9 mouse cellular contexts compared by ENCODE assay signal in genomic region chr6:121178700-121179358, GRCm38 (mm10). TPM values are rescaled to one million over a fixed set of nuclear protein-coding genes. Genes with fewer than 3 reads are reported as not detected.
DNase-seq lines count a peak whose midpoint lies in the region; ATAC-seq and TF ChIP-seq lines count a peak whose summit lies in the region.
"Had no signal": no experiment of that assay in that cellular context is flagged by ENCODE, and none has a peak within 500 bp of the region (broad histone marks: within the 10 kb centered on the region; RNA-seq: fewer than 3 reads in every experiment).

No protein-coding gene starts in this region.

- H3K9me3 ChIP-seq in heart, embryonic 10.5 days: no peaks in the 10 kb centered on the region
- H3K9me3 ChIP-seq in midbrain, embryonic 13.5 days: no peaks in the 10 kb centered on the region
- H3K9me3 ChIP-seq: stomach, embryonic 15.5 days had no signal

- no peak overlapping the region for H3K4me2 ChIP-seq in midbrain, embryonic 13.5 days (replicated peaks)
- H3K4me2 ChIP-seq: stomach, embryonic 15.5 days had no signal

- no peak overlapping the region for H3K27ac ChIP-seq in heart, embryonic 10.5 days
- no peak overlapping the region for H3K27ac ChIP-seq in layer of hippocampus, adult 2 months
- H3K27ac ChIP-seq in midbrain, embryonic 13.5 days: no peak overlapping the region
- H3K27ac ChIP-seq: stomach, embryonic 15.5 days had no signal

- peaks cover 20% of the 10 kb centered on the region for H3K4me1 ChIP-seq in heart, embryonic 10.5 days
- peaks cover 13% of the 10 kb centered on the region for H3K4me1 ChIP-seq in midbrain, embryonic 13.5 days (replicated peaks)

- DNase-seq in heart, adult 8-10 months (ENCODE audit: low spot score): peak; percentile 77
- DNase-seq in heart, embryonic 10.5 days (ENCODE audit: low spot score): no peak
- DNase-seq in B cell, adult 2 months: peak; percentile 64 to 66
- peak; percentile 53 for DNase-seq in embryo, embryonic 11.5 days (ENCODE audit: low read depth, low spot score)
- DNase-seq in layer of hippocampus, adult 2 months (ENCODE audit: low spot score in 2 of 2): peak; percentile 77 to 83
- DNase-seq in telencephalon, adult 2 months (ENCODE audit: low read depth, low spot score): peak; percentile 65

- H3K27me3 ChIP-seq in heart, embryonic 10.5 days (ENCODE audit: insufficient read depth, poor library complexity, severe bottlenecking): no peaks in the 10 kb centered on the region
- H3K27me3 ChIP-seq in midbrain, embryonic 13.5 days: no peaks in the 10 kb centered on the region
- H3K27me3 ChIP-seq: stomach, embryonic 15.5 days had no signal

- H3K9ac ChIP-seq in midbrain, embryonic 13.5 days (replicated peaks): peak overlapping the region; percentile 23; the same call in 1 of the 2 replicates
- H3K9ac ChIP-seq: stomach, embryonic 15.5 days had no signal

- H3K4me3 ChIP-seq in heart, embryonic 10.5 days: no peak overlapping the region
- no peak overlapping the region for H3K4me3 ChIP-seq in layer of hippocampus, adult 2 months
- H3K4me3 ChIP-seq in midbrain, embryonic 13.5 days (replicated peaks): no peak overlapping the region
- H3K4me3 ChIP-seq: stomach, embryonic 15.5 days had no signal

- peak; percentile 83 for TF ChIP-seq CTCF in layer of hippocampus, adult 2 months (conservative IDR thresholded peaks at IDR 0.05)

- peak; percentile 11 for ATAC-seq in activated CD4-positive, CD25-positive, alpha-beta regulatory T cell, adult 4 months
- ATAC-seq in midbrain, embryonic 13.5 days: no peak

- WGBS in heart, embryonic 10.5 days: 56% methylated on average over 7 of the region's 7 CpGs
- WGBS in midbrain, embryonic 13.5 days: 61% methylated on average over 7 of the region's 7 CpGs

- no peaks in the 10 kb centered on the region for H3K36me3 ChIP-seq in heart, embryonic 10.5 days
- no peaks in the 10 kb centered on the region for H3K36me3 ChIP-seq in midbrain, embryonic 13.5 days
- H3K36me3 ChIP-seq: stomach, embryonic 15.5 days had no signal

RNA-seq across cellular contexts. Expression of gene Pex26, which starts 4.6 kb away (rescaled TPM):
- total RNA-seq in heart, adult 8-10 months (2022): 1 to 10 TPM; 5.9 to 6.6 (median 6.3) TPM
- 5.1 and 6.6 TPM in 2 replicates for polyA plus RNA-seq in heart, embryonic 10.5 days (2016; fragmentation: Nextera tagmentation; extraction: Ambion mirVana)
- 1 to 10 TPM; 1.9 to 2.1 TPM for polyA plus RNA-seq in activated CD4-positive, CD25-positive, alpha-beta regulatory T cell, adult 4 months (2017; shearing (Covaris generic))
- 10 to 100 TPM in 1 of 2 experiments, 1 to 10 TPM in 1; 9.7 to 11.5 TPM for total RNA-seq in layer of hippocampus, adult 2 months (2021)
- polyA plus RNA-seq in midbrain, embryonic 13.5 days (2015; fragmentation: Nextera tagmentation; extraction: Ambion mirVana): 13.0 and 14.5 TPM in 2 replicates

RNA-seq across cellular contexts. Expression of gene Tuba8, which starts 31.7 kb away (rescaled TPM):
- total RNA-seq in heart, adult 8-10 months (2022): 100 to 1,000 TPM; 175 to 206 (median 179) TPM
- 0.95 and 2.3 TPM in 2 replicates for polyA plus RNA-seq in heart, embryonic 10.5 days (2016; fragmentation: Nextera tagmentation; extraction: Ambion mirVana)
- under 1 TPM; 0.42 to 0.51 TPM for polyA plus RNA-seq in activated CD4-positive, CD25-positive, alpha-beta regulatory T cell, adult 4 months (2017; shearing (Covaris generic))
- total RNA-seq in layer of hippocampus, adult 2 months (2021): 1 to 10 TPM; 5.0 to 6.1 TPM
- polyA plus RNA-seq in midbrain, embryonic 13.5 days (2015; fragmentation: Nextera tagmentation; extraction: Ambion mirVana): 0.15 and 0.19 TPM in 2 replicates

RNA-seq across cellular contexts. Expression of gene Mical3, which starts 48.0 kb away (rescaled TPM):
- total RNA-seq in heart, adult 8-10 months (2022): 100 to 1,000 TPM; 112 to 130 (median 120) TPM
- polyA plus RNA-seq in heart, embryonic 10.5 days (2016; fragmentation: Nextera tagmentation; extraction: Ambion mirVana): 25.8 and 37.3 TPM in 2 replicates
- polyA plus RNA-seq in activated CD4-positive, CD25-positive, alpha-beta regulatory T cell, adult 4 months (2017; shearing (Covaris generic)): 1 to 10 TPM; 7.1 to 9.1 TPM
- 10 to 100 TPM; 89.5 to 94.6 TPM for total RNA-seq in layer of hippocampus, adult 2 months (2021)
- 29.7 and 35.7 TPM in 2 replicates for polyA plus RNA-seq in midbrain, embryonic 13.5 days (2015; fragmentation: Nextera tagmentation; extraction: Ambion mirVana)
